Mouse (Mus musculus): ENCODE results near the gene Cdh23.

Gene Cdh23

GRCm38 (mm10) chr10:60390904-60391420 lies 305.3 kb downstream of the Cdh23 start:
- no peak for DNase-seq

GRCm38 (mm10) chr10:60390177-60390903 lies 305.9 kb downstream of the Cdh23 start:
- no peak for DNase-seq

DNA sequence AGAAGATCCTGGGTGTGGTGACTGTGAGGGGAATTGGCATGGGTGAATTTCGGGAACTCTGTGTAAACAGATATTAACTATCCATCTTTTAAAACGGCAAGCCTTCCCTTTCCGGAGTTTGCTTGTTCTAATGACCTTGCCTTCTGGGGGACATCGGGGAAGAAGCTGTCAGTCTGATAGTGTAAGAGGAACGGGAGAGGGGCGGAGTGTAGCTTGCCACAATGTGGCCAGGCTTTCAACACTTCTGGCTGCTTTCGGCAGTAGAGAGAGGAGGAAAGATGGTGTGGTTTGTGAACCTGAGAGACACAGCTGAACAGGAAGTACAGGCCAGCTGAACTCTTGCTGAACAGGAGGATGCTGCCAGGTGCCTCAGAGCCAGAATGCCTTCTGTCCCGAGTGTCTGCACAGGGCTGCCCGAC lies 306.8 kb downstream of the Cdh23 start:
- no peak for DNase-seq

DNA sequence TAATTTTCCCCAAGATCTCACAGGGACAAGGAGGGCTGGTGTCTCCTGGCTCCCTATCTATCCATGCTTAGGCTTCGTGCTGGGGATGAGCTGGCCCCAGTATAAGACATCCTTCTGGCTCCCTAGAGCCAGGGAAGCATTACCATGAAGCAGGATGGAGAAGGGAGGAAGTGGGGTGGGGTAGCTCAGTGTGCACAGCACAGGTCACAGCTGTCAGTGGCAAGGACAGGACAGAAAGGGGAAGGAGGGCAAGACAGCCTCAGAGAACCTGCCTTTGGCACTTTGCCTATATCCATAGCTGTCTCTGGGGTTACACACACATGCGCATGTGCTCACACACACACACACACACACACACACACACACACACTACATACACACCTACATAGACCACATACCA lies 308.0 kb downstream of the Cdh23 start:
- DNase-seq = no peak

- DNase-seq = no peak
These were observed 315.0 kb downstream of the Cdh23 start for GRCm38 (mm10) chr10:60381142-60381925.

GRCm38 (mm10) chr10:60380229-60380628 lies 316.1 kb downstream of the Cdh23 start:
- no peak for DNase-seq

GRCm38 (mm10) chr10:60379419-60379957 lies 316.8 kb downstream of the Cdh23 start:
- no peak for DNase-seq

DNA sequence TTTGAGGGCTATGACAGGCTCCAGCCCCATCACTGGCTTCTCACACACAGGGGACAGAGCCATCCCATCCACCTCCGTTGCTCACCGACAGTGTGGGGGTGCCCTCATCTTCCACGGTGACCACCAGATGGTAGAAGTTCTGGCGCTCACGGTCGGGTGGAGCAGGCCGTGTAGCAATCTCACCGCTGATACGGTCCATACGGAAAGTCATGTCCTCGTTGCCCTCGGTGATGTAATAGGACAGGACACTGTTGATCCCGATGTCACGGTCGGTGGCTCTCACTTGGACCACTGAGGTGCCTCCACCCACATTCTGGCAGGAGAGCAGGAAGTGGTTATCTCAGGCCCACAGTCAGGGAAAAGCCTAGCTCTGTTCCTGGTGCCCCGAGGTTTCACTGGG lies 319.6 kb downstream of the Cdh23 start:
- no peak for DNase-seq

- DNase-seq = no peak
These were observed 322.2 kb downstream of the Cdh23 start for GRCm38 (mm10) chr10:60373937-60374578.

- DNase-seq = no peak
These were observed 322.8 kb downstream of the Cdh23 start for GRCm38 (mm10) chr10:60373543-60373936.

GRCm38 (mm10) chr10:60371596-60372386 lies 324.5 kb downstream of the Cdh23 start:
- DNase-seq = no peak

GRCm38 (mm10) chr10:60370601-60371061 lies 325.7 kb downstream of the Cdh23 start:
- DNase-seq = no peak

DNA sequence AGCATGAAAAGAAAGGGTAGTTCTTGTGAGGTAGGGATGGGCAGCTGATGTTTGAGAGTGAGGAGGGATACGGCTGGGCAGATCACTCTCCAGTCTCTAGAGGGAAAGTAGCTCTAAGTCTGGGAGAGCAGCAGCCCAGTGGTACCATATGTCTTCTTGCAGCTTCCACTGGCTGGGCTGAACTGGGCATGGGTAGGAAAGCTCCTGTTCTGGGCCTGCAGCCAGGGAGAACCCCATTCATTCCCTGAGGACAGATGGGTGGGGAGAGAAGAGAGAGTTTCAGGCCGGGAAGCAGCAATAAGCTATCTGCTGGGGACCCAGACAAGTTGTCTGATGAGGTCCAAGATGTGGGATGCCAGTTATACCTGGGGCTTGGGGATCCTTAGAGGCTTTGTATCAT lies 326.2 kb downstream of the Cdh23 start:
- peak; percentile 44 for DNase-seq

- DNase-seq = no peak
These were observed 326.9 kb downstream of the Cdh23 start for GRCm38 (mm10) chr10:60369405-60369804.

DNA sequence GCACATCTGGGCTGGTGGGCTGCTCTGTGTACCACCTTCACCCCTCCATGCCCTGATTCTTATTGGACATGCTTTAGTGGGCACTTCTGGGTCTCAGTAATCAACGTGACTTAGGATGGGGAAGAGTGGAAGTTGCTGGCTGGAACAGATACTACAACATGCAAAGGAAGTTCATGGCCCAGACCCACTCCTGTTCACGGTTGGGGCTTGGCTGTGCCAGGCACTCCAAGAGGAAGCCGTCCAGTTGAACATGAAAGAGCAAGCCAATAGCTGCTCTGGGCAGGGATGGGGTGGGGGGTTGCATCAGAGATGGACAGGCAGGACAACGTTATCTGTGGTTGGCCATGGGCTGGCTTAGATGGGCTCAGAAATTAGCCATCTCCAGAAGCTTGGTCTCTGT lies 328.4 kb downstream of the Cdh23 start:
- DNase-seq = no peak

- DNase-seq = no peak
These were observed 329.1 kb downstream of the Cdh23 start for GRCm38 (mm10) chr10:60367145-60367544.

GRCm38 (mm10) chr10:60363426-60363825 lies 332.9 kb downstream of the Cdh23 start:
- DNase-seq = no peak

GRCm38 (mm10) chr10:60362310-60362628 lies 334.0 kb downstream of the Cdh23 start:
- DNase-seq = no peak

DNA sequence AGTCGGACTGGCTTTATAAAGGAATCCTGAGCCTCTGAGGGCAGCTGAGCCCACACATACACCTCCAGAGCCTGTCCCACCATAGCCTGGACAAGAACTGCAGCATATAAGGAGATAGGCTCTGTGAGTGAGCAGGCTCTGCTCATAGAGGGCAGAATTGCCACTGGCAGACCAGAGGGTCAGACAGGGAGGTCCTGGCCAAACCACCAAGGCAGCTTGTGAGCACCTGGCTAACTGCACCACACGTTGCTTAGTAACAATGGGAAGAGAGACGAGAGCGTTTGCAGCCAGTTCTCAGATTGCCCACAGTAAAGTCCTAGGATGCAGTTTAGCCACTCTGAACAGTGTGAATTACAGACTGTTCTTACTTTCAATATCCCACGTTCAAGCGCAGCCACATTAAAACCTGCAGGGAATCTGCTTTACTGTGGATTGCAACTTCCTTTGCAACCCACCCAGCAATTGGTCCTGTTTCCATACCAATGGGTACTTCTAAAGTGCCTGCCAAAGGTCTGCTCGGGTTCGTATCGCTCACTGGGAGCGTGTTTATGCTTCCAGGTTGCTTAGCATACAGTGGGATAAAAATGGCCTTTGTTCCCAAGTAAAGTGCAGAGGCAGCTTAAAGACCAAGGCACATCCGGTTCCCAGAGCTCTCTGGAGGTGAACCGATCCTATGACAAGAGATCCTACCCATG lies 334.5 kb downstream of the Cdh23 start:
- no peak for DNase-seq

GRCm38 (mm10) chr10:60358776-60359175 lies 337.5 kb downstream of the Cdh23 start:
- DNase-seq = no peak

GRCm38 (mm10) chr10:60357901-60358300 lies 338.4 kb downstream of the Cdh23 start:
- no peak for DNase-seq

DNA sequence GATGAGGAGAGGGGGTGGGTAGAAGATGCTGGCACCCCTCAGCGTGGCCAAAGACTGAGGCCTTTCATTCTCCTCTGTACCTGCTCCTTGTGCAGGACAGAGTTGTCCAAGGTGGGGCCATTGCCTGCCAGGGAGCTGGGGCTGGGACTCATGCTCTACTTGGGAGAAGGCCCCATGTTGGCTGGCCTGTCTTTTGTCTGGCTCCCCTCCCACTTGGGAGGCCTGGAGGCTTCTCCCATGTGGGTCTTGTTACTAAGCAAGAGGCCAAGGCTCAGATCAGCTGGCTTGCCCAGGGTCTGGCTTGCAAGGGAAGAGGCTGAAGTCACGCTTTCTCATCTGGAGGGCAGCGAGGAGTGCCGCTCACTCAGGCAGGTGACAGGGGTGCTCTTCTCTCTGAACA lies 338.8 kb downstream of the Cdh23 start:
- no peak for DNase-seq

All from right cerebral cortex, postnatal 25 days (tissue).